Mouse (Mus musculus) right cerebral cortex, postnatal 10 days (tissue): Measurements from ENCODE around the gene Pafah1b1.

Experiments used
- DNase-seq, 2 experiments: peaks; one replicate each; pipeline ENCODE4 v3.0.0; 2021; ENCODE audit warnings: low spot score in 2 of 2

Gene Pafah1b1

GRCm38 (mm10) chr11:74664279-74664678 lies 60.2 kb downstream of the Pafah1b1 start:
- DNase-seq, result no peak

GRCm38 (mm10) chr11:74662221-74662620 lies 62.2 kb downstream of the Pafah1b1 start:
- DNase-seq, result peak in 1 of 2 experiments; percentile 11

GRCm38 (mm10) chr11:74661641-74662040 lies 62.8 kb downstream of the Pafah1b1 start:
- DNase-seq, result peak in 1 of 2 experiments; percentile 19

DNA sequence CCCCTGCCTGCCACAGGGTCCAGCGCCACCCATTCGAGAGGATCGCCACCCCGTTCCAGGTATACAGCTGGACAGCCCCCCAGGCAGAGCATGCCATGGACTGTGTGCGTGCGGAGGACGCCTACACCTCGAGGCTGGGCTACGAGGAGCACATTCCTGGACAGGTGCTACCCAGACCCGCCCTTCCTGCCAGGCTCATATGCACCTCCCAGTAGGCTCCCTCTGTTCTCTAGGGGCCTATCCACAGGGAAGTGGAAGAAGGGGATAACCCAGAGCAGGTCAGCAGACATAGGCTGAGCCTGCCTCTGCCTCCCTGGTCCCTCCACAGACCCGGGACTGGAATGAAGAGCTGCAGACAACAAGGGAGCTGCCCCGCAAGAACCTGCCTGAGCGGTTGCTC lies 64.1 kb downstream of the Pafah1b1 start:
- DNase-seq, result no peak

DNA sequence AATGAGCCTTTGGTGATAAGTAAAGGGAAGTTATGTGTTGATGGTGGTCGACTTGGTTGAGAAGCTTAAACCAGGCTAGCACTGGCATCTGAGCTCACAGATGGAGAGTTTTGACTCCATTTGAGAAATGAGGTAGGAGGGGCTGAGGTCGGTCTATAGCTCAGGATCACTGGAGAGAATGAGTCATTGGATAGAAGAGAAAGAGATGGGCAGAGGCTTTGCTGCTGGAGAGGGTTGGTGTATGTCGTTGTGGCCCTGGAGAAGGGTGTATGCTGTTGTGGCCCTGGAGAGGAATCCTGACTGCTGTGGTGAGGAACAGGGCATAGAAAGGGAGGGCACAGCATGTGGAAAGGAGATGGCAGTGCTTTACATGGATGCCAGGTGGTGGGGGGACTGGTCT lies 68.5 kb downstream of the Pafah1b1 start:
- no peak for DNase-seq

DNA sequence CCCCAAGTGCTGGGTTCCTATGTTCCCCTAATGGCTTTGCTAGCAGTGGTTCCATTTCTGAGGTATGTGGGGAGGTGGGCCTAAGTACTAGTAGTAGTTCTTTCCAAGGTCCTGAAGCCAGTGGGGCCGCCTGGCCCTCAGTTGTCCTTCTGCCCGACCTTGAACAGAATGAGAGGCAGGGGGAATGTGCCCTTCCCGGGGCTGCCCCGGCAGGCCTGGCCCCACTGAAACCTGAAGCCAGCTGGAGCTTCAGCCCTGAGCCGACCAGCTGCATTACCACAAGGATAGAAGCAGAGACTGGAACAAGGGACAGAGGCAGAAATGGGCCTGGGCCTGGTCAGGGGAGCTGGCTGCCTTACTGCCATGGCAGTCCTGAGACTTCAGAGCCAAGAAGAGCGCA lies 71.1 kb downstream of the Pafah1b1 start:
- DNase-seq, result no peak

- DNase-seq, result peak; percentile 62 to 65
Observed at GRCm38 (mm10) chr11:74652791-74653191, 71.7 kb downstream of the Pafah1b1 start.

GRCm38 (mm10) chr11:74650576-74651100 lies 73.8 kb downstream of the Pafah1b1 start:
- DNase-seq, result no peak

GRCm38 (mm10) chr11:74649647-74650551 lies 74.6 kb downstream of the Pafah1b1 start:
- peak; percentile 52 to 64 for DNase-seq

- DNase-seq, result peak; percentile 97 to 98
Observed at GRCm38 (mm10) chr11:74649095-74649646, 75.3 kb downstream of the Pafah1b1 start, which contains the start of gene Cluh. TSS of gene Cluh (plus strand) at chr11:74649495.

GRCm38 (mm10) chr11:74648676-74649075 lies 75.8 kb downstream of the Pafah1b1 start:
- DNase-seq, result no peak

- no peak for DNase-seq
Observed at GRCm38 (mm10) chr11:74647966-74648365, 76.5 kb downstream of the Pafah1b1 start.

- DNase-seq, result no peak
Observed at GRCm38 (mm10) chr11:74639628-74640027, 84.8 kb downstream of the Pafah1b1 start.

DNA sequence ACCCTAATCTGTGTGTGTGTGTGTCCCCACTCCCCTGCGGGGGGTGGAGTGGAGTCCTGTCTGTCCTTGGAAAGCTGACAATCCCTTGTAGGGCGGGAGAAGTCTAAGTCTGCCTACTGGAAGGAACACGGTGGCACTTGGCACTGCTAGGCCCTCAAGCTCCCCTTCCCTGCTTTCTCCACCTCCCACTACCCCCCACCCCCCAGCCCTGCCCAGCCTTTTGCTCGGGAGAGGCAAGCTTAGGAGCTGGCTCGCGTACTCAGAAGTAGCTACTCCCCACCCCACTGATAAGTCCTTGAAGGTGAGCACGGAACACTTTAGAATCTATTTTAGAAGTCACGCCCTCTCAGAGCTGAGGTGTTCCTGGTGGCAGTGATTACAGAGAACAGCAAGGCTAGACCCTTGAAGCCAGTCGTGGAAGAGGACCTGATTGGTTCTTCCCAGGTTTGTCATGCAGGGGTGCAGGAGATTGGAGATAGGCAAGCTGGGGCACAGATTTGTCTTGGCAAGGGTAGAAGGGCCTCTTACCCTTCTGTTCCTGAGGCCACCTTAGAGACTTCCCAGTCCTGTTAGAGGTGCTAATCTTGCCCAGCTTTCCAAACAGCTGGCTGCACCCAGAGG lies 85.6 kb downstream of the Pafah1b1 start:
- no peak for DNase-seq

DNA sequence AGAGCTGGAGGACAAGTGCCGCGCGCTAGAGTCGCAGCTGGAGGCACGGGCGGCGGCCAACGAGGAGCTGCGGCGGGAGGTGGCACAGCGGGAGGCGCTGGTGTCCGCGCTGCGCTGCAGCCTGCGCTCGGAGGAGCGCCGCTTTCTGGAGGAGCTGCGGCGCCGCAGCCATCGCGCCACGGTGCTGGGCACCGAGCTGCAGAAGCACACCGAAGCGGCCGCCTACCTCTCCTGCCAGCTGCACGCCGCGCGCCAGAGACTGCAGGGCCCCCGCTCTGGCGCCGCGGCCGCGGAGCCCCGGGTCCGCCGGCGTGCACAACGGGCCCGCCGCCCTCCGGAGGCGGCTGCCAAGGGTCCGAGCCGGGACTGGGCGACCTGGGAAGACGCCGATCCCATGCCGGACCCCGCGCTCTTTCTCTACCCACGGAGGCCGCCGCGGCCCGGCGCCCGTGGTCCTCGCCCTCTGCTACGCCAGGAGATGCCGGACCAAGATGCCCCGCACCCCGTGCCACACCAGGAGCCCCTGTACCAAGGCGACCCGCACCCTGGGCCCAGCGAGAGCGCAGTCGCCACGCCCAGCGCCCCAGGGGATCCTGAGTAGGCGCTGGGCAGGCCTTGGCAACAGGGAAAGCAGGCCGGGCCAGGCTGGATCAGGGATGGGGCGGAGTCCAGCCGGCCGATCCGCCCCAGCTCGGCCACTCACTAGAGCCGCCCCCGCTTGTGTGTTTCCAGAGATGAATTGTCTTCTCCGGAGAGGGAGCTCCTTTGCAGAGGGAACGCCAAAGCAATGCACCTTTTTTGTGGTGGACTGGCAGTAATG lies 86.3 kb downstream of the Pafah1b1 start:
- peak; percentile 79 for DNase-seq

DNA sequence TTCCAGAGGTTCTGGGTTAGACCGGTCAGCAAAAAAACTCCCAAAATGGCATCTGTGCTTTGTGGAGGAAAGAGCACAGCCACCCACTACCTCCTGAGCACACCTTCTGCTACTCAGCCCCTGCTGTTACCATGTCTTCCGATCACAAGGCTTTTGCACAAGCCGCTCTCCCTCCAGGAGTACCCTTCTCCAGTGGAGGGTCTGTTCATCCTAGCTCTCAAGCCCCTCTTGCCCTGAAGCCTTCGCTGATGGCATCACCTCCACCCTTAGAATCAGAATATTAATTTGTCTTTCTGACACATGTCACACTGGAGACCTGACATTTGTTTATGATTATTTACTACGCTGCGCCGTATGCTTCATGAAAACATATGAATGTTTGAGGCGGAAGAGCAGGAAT lies 87.0 kb downstream of the Pafah1b1 start:
- no peak for DNase-seq

GRCm38 (mm10) chr11:74634490-74635275 lies 89.8 kb downstream of the Pafah1b1 start:
- peak; percentile 70 to 78 for DNase-seq

GRCm38 (mm10) chr11:74631880-74632789 lies 92.3 kb downstream of the Pafah1b1 start:
- no peak for DNase-seq

DNA sequence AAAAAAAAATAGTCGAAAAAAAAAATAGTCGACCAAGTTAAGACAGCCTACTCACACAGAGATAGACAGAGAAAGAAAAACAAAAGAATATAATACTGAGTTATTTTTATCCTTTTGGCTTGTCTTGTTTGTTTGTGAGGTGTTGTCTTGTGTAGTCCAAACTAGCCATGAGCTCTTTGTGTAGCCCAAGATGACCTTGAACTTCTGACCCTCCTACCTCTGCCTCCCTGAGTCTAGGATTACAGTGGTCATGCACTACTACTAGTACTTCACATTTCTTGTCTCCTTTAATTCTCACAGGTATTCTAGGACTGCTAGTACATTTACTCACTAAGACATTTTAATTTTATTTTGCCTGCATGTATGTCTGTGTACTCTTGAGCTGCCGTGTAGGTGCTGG lies 97.0 kb downstream of the Pafah1b1 start:
- no peak for DNase-seq

DNA sequence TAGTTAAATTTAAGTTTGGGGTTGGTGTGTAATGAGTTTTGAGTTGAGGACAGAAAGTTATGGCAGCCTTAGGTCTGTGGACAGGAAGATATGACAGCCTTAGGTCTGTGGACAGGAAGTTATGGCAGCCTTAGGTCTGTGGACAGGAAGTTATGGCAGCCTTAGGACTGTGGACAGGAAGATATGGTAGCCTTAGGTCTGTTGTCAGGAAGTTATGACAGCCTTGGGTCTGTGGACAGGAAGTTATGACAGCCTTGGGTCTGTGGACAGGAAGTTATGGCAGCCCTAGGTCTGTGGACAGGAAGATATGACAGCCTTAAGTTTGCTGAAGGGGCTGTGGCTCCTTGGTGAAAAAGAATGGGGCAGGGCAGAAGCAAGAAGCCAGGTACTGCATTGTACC lies 99.1 kb downstream of the Pafah1b1 start:
- DNase-seq, result no peak
